Mouse (Mus musculus) right cerebral cortex, postnatal 14 days (tissue): Measurements from ENCODE around the gene Dlg2.

Experiments
- DNase-seq: peaks from one replicate; pipeline ENCODE4 v3.0.0; 2022

Gene Dlg2

DNA sequence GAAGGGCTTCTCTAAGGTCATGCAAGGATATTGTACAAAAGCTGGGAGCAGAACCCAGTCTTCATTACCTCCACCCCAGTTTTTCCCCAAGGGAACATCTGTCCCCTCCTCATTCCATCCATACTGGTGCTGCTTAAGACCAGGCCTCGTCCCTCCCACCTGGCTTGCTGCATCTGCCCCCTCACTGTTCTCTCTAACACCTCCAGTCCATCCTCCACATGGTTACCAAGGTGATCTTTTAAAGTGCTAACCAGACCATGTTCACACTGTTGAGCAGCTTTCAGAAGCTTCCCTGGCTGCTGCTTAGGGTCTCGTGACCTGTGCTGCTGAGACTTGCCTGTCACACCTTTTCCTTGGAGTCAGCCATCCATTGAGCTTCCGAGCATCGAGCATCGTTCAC lies 1734.2 kb downstream of the Dlg2 start:
- no peak for DNase-seq

DNA sequence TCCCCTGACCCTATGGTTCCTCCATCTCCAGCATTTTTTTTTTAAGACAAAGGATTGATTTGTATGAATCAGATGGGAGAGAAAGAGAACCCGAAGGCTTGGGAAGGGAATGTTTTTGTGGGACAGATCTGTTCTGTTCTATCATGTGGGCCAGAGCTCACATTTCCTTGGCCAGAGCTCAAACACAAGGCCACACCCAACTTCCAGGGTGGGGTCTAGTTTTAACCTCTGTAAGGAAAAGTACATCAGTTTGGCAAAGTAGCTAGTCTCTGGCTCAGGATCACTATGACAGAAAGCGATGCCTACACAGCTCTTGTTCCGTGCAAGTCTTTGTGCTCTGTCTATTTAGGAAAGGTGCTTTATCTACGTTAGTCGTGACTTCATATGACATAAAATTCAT lies 1737.3 kb downstream of the Dlg2 start:
- no peak for DNase-seq

- no peak for DNase-seq
These were observed 1741.7 kb downstream of the Dlg2 start for GRCm38 (mm10) chr7:92218171-92218570.

DNA sequence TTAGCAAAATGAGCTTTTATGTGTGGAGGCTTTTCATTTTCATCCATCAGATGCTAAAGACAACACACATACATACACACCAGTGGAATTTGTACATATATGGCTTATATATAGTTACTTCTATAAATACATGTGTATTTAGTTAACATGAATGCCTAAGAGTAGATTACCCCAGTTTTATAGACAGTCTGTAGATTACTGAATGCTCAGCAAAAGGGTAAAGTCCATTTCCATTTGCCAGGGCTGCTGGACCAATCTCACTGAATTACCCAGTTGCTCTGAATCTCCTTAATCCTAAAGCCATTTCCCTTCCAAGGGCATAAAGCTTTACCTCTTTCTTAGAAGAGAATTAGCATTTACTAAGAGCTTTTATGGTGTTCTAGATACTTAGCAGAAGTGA lies 1744.1 kb downstream of the Dlg2 start:
- DNase-seq: no peak

DNA sequence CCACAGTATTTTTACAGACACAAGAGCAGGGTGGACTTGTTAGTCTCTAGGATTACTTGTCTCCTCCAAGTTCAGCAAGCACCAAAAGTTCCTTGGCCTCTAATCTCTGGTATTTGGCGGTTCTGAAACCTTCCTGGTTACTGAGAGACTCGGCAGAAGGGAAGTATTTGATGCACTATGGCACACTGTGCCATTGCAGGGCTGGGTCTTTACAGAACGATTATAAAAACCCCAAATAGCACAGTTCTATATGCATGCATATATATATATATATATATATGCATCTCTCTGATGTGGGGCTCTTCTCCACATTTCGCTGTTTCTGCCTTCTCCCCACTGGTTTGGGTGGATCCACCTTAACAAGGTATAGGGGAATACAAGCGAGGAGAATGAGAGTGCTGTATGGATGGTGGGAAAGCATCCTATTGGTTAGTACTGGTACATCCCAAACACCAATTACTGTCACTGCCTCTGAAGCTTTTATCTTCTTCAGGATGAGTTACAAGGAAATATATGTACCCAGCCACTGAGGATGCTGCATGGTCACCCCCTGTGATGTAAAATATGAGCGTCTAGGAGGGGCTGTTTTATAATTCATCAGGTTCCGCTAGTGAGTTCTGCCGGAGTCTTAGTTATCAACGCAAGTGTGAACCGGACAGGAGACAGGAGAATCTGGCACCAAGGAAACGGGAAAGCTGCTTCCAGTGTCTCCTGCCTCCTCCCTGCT lies 1758.2 kb downstream of the Dlg2 start:
- no peak for DNase-seq

GRCm38 (mm10) chr7:92235541-92236031 lies 1759.1 kb downstream of the Dlg2 start:
- no peak for DNase-seq

DNA sequence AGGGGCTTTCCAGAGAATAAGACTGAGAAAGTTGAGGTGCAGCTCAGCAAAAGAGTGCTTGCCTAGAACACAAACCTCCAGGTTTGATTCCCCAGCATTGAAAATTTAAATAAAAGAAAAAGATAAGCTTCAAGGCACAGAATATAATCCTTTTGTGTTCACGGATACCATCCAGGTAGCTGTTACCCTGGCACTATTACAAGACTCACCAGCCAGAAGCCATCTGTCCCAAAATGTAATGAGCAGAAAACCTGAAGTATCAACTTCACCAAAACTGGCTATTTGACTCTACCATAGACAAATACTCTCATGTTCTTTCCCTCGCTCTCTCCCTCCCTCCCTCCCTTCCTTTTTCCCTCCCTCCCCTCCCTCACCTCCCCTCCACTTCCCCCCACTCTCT lies 1764.4 kb downstream of the Dlg2 start:
- no peak for DNase-seq

- no peak for DNase-seq
These were observed 1771.1 kb downstream of the Dlg2 start for GRCm38 (mm10) chr7:92247594-92247993.

- DNase-seq: no peak
These were observed 1772.1 kb downstream of the Dlg2 start for GRCm38 (mm10) chr7:92248619-92249018.

- DNase-seq: no peak
These were observed 1781.7 kb downstream of the Dlg2 start for GRCm38 (mm10) chr7:92258148-92258547.

DNA sequence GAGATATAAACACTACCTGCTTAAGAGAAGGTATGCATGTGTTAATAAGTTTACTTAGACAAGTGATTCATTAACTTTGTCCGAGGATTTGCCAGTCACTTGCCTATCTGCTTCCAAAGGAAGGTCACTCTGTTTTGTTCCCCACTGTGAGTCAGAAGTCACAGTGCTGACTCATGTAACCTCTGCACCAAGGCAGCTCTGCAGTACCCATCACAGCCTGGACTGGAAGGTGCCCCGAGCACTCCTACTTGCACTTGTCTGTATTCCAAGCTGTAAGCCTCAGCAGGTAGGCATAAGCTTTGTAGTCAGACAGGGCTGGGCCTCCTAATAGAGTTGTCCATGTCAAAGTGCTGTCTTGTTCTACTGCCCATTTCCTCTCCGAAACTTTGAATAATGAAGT lies 1782.2 kb downstream of the Dlg2 start:
- no peak for DNase-seq

DNA sequence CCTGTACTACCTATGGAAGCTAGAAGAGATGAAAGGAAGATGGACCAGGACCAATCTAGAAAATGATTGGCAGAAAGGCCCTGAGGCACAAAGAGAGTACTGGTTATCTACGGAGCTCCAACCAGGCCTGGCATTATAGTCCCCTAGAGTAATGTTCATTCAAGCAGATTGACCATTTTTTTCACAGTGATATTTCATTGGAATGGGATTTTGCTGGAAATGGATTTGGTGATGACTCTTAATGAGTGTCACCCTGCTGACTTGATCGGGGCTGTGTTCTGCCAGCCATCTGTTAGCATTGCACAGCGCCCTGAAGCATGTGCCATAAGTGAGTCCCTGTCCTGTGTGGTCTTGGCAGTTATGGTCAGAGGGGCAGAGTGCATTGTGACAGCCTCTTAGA lies 1787.9 kb downstream of the Dlg2 start:
- DNase-seq: no peak

DNA sequence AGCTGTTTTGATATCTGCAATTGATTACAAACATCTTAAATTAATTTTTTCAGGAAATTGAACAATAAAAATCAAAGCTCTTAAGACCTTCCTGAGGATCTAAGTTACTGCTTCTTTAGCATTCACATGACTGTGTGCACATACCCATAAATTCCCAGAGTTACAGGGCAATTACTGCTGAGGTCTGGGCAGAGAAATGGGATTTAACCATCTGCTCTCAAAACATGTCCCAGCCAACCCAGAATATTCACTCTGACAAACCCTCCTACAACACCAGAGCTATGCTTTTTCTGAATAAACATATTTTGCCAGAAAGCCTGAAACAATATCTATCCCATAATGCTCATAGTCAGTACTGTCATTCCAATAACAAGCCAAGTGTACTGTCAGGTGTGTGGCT lies 1788.5 kb downstream of the Dlg2 start:
- DNase-seq: no peak

- DNase-seq: no peak
These were observed 1798.9 kb downstream of the Dlg2 start for GRCm38 (mm10) chr7:92275353-92275752.

DNA sequence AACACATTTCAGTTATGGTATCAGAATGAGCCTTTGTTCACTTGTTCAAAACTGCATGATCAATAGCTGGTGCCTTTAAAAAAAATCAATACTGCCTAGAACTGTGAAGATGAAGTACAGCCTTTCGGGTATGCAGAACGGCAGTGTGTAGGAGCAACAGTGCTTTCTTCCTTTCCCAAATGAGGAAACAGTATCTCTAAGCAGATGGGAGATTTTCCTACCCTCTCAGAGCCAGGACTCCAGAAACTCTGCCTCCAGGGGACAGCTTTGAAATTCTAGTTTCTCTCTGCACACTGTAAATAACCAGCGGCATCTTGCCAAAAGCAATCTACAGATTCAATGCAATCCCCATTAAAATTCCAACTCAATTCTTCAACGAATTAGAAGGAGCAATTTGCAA lies 1801.2 kb downstream of the Dlg2 start:
- peak; percentile 10 for DNase-seq

- peak; percentile 21 for DNase-seq
These were observed 1804.5 kb downstream of the Dlg2 start for GRCm38 (mm10) chr7:92280925-92281324.

DNA sequence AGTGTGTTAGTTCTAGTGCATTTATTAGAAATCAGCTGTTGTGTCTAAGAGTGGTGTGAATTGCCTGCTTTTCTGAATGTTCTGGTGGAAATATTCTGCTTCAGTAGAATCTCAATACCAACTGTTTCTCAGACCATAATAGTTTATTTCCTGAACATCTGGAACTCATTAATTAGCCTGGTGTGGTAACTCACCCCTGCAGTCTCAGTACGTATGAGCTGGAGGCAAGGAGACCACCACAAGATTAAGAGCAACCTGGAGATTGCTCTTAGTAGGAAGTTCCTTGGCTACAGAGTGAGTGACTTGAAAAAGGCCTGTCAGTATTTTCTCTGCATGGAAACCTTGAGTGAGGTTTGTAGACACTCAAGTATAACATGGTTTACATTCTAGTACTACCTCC lies 1810.6 kb downstream of the Dlg2 start:
- DNase-seq: no peak

DNA sequence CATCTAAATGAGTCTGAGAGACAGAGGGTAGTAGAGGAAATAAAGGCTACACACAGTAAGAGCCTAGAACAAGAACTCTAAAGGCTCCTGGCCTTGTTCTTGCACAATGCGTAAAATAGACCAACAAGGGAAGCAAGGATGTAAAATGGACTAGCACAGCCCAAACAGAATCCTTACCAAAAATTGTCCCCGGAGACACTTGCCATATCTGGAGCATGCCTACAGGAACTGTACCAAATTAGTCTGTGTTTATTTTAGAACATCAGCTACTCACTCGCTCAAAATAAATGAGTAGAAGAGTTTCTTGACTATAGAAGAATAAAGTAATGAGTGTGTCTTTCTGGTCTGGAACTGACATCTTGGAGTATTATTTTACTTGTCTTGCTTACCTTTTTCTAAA lies 1812.3 kb downstream of the Dlg2 start:
- no peak for DNase-seq

GRCm38 (mm10) chr7:92292918-92293518 lies 1816.5 kb downstream of the Dlg2 start:
- no peak for DNase-seq

GRCm38 (mm10) chr7:92301046-92301445 lies 1824.6 kb downstream of the Dlg2 start:
- no peak for DNase-seq

- no peak for DNase-seq
These were observed 1831.2 kb downstream of the Dlg2 start for GRCm38 (mm10) chr7:92307634-92308033.

- no peak for DNase-seq
These were observed 1831.7 kb downstream of the Dlg2 start for GRCm38 (mm10) chr7:92308168-92308567.

GRCm38 (mm10) chr7:92316389-92316788 lies 1839.9 kb downstream of the Dlg2 start:
- DNase-seq: no peak

DNA sequence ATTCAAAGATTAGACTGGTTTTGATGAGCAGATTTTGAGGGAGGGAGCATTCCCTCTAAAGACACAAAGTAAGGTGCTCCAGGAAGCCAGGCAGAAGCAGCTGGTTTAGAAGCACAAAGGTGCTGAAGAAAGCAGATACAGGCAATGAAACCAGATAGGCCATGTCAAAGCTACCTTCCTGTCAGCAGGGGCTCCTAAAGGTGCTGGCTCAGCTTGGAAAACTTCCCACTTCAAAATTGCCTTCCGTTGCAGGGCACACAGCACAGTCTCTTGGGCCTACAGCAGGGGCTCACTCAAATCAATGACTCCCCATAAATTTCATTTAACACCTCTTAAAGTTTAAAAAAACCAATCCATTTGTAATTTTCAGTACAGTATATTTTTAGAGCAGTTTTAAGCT lies 1843.0 kb downstream of the Dlg2 start:
- DNase-seq: no peak

- DNase-seq: no peak
These were observed 1843.7 kb downstream of the Dlg2 start for GRCm38 (mm10) chr7:92320181-92320580.
